Mouse (Mus musculus) stomach, postnatal 0 days (tissue): ENCODE data around the gene Fam107b. TPM values are rescaled to one million over a fixed set of nuclear protein-coding genes. Genes with fewer than 3 reads are reported as not detected.
A peak's percentile ranks its signal among the peaks of the same experiment; 100 is the strongest.

Source experiments
- ATAC-seq: fragments of 200-750 bp; cut with Nextera tagmentation; 2 replicates; pipeline ENCODE4 v1.8.0; 2017; ENCODE audit not compliant: low FRiP score, low TSS enrichment
- DNase-seq: peaks from one replicate; pipeline ENCODE4 v3.0.0-alpha.2; 2016; ENCODE audit warnings: low spot score
- H3K27ac ChIP-seq: fragments of 300-500 bp; sonication (generic); replicated peaks from 2 replicates; pipeline ENCODE4 v1.5.1; 2014; ENCODE audit warnings: mild to moderate bottlenecking, control low read depth
- H3K27me3 ChIP-seq: fragments of 300-500 bp; sonication (generic); 2 replicates; pipeline ENCODE4 v1.6.1; 2014; ENCODE audit warnings: low read length; ENCODE audit not compliant: control insufficient read depth, insufficient read depth
- H3K36me3 ChIP-seq: fragments of 300-500 bp; sonication (generic); 2 replicates; pipeline ENCODE4 v1.6.1; 2014; ENCODE audit warnings: low read length, mixed read lengths; ENCODE audit not compliant: control insufficient read depth, insufficient read depth
- H3K4me1 ChIP-seq: fragments of 300-500 bp; sonication (generic); replicated peaks from 2 replicates; pipeline ENCODE4 v1.6.1; 2014; ENCODE audit warnings: antibody characterized with exemption; ENCODE audit not compliant: control insufficient read depth, insufficient read depth
- H3K4me2 ChIP-seq: fragments of 300-500 bp; sonication (generic); replicated peaks from 2 replicates; pipeline ENCODE4 v1.6.1; 2014; ENCODE audit warnings: low read depth, mild to moderate bottlenecking, control low read depth, moderate library complexity
- H3K4me3 ChIP-seq: fragments of 300-500 bp; sonication (generic); 2 replicates; pipeline ENCODE4 v1.5.1; 2014; ENCODE audit warnings: low read depth, low read length, control low read depth
- H3K9ac ChIP-seq: fragments of 300-500 bp; sonication (generic); 2 replicates; pipeline ENCODE4 v1.6.1; 2014; ENCODE audit warnings: mild to moderate bottlenecking, low read length, control low read depth, mixed read lengths
- H3K9me3 ChIP-seq: fragments of 300-500 bp; sonication (generic); 2 replicates; pipeline ENCODE4 v1.6.1; 2016; ENCODE audit warnings: low read length; ENCODE audit not compliant: control insufficient read depth
- CTCF ChIP-seq: IDR thresholded peaks from 2 replicates; pipeline ENCODE4 v1.5.1; 2016; ENCODE audit warnings: antibody characterized with exemption, low read depth, mild to moderate bottlenecking, moderate library complexity
- EP300 ChIP-seq: optimal IDR thresholded peaks from 2 replicates; pipeline ENCODE3; 2016; ENCODE audit warnings: antibody characterized with exemption
- WGBS: fragments of 180-500 bp; shearing (Covaris S2); extraction: QIAGEN DNeasy Blood & Tissue Kit; methylation state at CpG from one replicate; pipeline ENCODE4 v1.1.7; 2014; 5-methylcytosine and 5-hydroxymethylcytosine counted together
- polyA plus RNA-seq: library from polyadenylated mRNA; unstranded; fragments of >200 nt; fragmentation: Nextera tagmentation; extraction: Ambion mirVana; gene quantifications from 2 replicates; pipeline ENCODE4 v1.2.1, GENCODE M21; 2015

Fam107b gene
- polyA plus RNA-seq, 1 experiment from 2014 or later, result 46.4 TPM

DNA sequence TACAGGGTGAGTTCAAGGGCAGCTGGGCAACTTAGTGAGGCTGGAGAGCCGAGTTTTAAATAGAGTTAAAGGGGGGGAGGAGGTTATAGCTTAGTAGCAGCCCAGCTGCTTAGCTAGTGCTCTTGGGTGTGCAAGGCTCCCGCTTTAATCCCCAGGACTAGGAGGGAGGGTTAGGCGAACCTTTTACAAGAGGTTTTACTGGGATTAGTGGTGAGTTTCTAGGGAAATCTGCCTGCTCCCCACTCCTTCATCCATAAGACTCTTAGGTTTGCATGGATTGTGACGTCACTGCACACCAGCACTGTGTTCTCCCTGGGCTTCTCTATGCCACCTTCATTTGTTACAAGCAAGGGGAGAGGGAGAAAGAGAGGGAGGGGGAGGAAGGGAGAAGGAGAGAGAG, 88.6 kb downstream of the Fam107b start:
- H3K36me3 ChIP-seq, result no peaks in the 10 kb centered on the region
- no peaks in the 10 kb centered on the region for H3K4me1 ChIP-seq
- H3K4me2 ChIP-seq, result no peak overlapping the region
- TF ChIP-seq CTCF (no peak), EP300 (no peak)
- no peak overlapping the region for H3K9ac ChIP-seq
- no peak overlapping the region for H3K4me3 ChIP-seq
- ATAC-seq, result peak; percentile 11; the same call in 1 of the 2 replicates
- H3K27me3 ChIP-seq, result no peaks in the 10 kb centered on the region
- peak; percentile 18 for DNase-seq
- WGBS, result 30% methylated on average over 4 of the region's 4 CpGs
- H3K9me3 ChIP-seq, result no peaks in the 10 kb centered on the region
- H3K27ac ChIP-seq, result peak overlapping the region; percentile 61

DNA sequence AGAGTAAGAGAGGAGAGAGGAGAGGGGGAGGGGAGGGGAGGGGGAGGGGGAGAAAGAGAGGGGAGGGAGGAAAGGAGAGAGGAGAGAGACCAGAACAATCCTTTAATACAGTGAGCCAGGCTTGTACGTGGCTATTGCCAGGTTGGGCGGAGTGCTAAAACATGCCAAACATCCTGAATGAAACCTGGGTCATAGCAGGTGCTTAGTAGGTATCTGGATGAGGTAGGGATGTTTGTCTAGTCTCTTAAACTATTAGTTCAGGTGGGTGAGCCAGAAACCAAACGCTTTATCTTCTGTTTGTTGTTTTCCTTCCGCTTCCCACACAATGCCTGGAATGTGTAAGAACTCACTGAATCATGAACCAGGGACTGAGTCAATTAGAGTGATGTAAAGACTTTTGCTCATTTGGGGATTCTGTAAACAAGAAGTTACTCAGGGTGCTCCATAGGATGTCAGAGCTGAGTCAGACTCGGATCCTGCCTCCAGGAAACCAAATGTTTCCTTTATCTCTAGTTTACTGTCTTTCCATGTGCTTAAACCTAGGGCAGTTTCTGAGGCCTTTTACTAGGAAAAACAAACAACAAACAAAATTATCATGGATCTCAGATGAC, 89.1 kb downstream of the Fam107b start:
- peak; percentile 87 for ATAC-seq
- peak overlapping the region; percentile 40 for H3K27ac ChIP-seq
- H3K4me1 ChIP-seq, result no peaks in the 10 kb centered on the region
- no peaks in the 10 kb centered on the region for H3K9me3 ChIP-seq
- H3K4me3 ChIP-seq, result no peak overlapping the region
- H3K36me3 ChIP-seq, result no peaks in the 10 kb centered on the region
- TF ChIP-seq CTCF (no peak), EP300 (no peak)
- peak; percentile 26 for DNase-seq
- WGBS, result 29% methylated on average over 5 of the region's 5 CpGs
- no peak overlapping the region for H3K9ac ChIP-seq
- no peak overlapping the region for H3K4me2 ChIP-seq
- no peaks in the 10 kb centered on the region for H3K27me3 ChIP-seq

- Histone ChIP-seq H3K9ac (no peak overlapping the region), H3K4me2 (no peak overlapping the region), H3K9me3 (no peaks in the 10 kb centered on the region), H3K4me1 (no peaks in the 10 kb centered on the region), H3K27ac (no peak overlapping the region), H3K36me3 (no peaks in the 10 kb centered on the region), H3K27me3 (no peaks in the 10 kb centered on the region), H3K4me3 (no peak overlapping the region)
- no peak for ATAC-seq
- 65% methylated on average over 6 of the region's 6 CpGs for WGBS
- no peak for TF ChIP-seq EP300
- TF ChIP-seq CTCF, result no peak
- no peak for DNase-seq
Observed at GRCm38 (mm10) chr2:3664086-3664485, 93.8 kb downstream of the Fam107b start.

GRCm38 (mm10) chr2:3668682-3669081, 98.4 kb downstream of the Fam107b start:
- ATAC-seq (no peak), DNase-seq (no peak)
- Histone ChIP-seq H3K4me3 (no peak overlapping the region), H3K27me3 (no peaks in the 10 kb centered on the region), H3K36me3 (no peaks in the 10 kb centered on the region), H3K9ac (no peak overlapping the region), H3K4me1 (no peaks in the 10 kb centered on the region), H3K27ac (no peak overlapping the region), H3K9me3 (no peaks in the 10 kb centered on the region), H3K4me2 (no peak overlapping the region)
- TF ChIP-seq EP300 (no peak), CTCF (no peak)
- 86% methylated on average over 3 of the region's 3 CpGs for WGBS

DNA sequence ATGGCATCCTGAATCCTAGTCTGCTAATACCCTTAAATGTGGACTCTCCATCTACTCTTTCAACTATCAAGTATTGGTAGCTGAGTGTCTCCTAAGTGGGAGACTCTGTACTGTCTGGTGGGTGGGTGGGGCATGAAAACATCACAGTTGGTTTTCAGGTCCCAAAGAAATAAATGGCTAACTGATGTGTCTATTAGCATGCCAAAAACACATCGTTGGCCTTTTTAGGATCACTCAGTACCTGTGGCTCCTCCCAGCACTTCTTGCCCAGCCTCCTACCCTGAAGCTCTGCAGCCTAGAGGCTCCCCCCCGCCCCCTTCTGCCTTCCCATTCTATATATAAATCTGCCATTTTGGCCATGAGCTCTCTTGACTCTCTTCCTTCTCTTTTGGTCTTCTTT, 99.4 kb downstream of the Fam107b start:
- TF ChIP-seq CTCF (no peak), EP300 (no peak)
- Histone ChIP-seq H3K9me3 (no peaks in the 10 kb centered on the region), H3K36me3 (no peaks in the 10 kb centered on the region), H3K27ac (no peak overlapping the region), H3K4me1 (no peaks in the 10 kb centered on the region), H3K4me2 (no peak overlapping the region), H3K27me3 (no peaks in the 10 kb centered on the region), H3K4me3 (no peak overlapping the region), H3K9ac (no peak overlapping the region)
- ATAC-seq (no peak), DNase-seq (no peak)
- WGBS, result 62% methylated on average over 2 of the region's 2 CpGs

DNA sequence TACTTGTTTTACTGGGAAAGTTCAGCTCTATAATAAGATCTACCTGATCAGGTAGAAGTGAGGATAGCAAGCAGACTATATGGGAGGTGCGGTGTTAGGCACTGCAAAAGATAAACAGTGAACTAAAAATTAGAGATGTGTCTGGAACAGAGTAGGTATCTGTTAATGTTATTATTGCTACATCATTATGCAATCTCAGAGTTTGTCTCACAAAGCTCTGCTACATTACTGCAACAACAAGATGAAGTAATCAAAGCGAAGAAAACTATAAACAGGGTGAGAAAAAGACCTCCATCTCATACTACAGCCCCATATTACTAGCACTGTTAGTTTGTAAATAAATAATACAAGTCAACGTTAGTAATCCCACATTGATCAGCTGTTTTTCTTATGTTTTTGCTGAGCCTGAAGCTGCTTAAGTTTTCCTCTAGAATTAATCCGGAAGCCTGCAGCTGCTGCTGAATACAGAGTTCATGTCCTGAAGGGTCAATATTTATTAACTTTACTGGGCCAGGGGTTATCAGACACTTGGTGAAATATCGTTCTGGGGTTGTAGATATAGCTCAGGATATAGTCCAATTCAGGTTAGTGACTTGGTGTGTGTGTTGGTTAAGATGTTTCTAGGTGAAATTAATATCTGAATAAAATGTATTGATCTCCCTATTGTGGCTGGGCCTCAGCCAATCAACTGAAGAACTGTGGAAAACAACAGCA, 102.5 kb downstream of the Fam107b start:
- 44% methylated on average over 5 of the region's 5 CpGs for WGBS
- Histone ChIP-seq H3K9me3 (no peaks in the 10 kb centered on the region), H3K9ac (no peak overlapping the region), H3K4me2 (no peak overlapping the region), H3K27ac (no peak overlapping the region), H3K4me1 (no peaks in the 10 kb centered on the region), H3K36me3 (no peaks in the 10 kb centered on the region), H3K4me3 (no peak overlapping the region), H3K27me3 (no peaks in the 10 kb centered on the region)
- TF ChIP-seq EP300 (no peak), CTCF (no peak)
- DNase-seq, result no peak
- ATAC-seq, result no peak
